Mouse (Mus musculus): ENCODE measurements around the gene Mpp5. TPM values are rescaled to one million over a fixed set of nuclear protein-coding genes. Genes with fewer than 3 reads are reported as not detected.

The Mpp5 gene
- polyA plus RNA-seq, 1 experiment from 2014 or later, result 15.0 TPM

DNA sequence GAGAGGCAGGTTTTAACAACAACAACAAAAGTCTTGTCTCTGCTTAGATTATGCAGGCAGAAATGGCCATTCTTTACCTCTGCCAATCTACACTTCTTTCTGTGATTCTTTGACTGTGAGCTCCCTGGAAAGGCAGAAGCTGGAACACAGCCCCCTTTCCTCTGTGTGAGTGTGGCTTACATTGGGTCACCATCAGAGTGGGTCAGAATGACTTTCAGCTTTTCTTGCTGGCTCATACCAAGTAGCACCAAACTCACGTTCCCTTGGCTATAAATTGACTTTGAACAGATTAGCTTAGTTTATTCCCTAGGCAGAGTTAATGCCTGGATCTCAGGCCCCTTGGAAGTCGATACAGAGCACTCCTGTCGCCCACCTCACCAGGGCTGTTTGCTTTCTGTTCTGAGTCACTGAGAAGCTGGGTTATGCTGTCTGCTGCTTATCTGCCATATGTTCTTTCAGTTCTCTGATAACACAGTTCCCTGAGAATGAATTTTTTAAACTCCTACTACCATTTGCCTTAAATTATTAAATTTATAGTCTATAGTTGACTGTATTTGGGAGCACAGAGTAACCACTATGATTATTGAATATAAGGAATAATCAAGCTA is 39.7 kb downstream of the Mpp5 start:
- no peak overlapping the region for H3K4me3 ChIP-seq (ENCODE audit: control insufficient read depth in 1 of 2, insufficient read depth in 1 of 2, low read depth in 1 of 2, low read length in 2 of 2)
- H3K9me3 ChIP-seq (ENCODE audit: control insufficient read depth, low read length), result no peaks in the 10 kb centered on the region; the same call in 1 of the 2 replicates
- no peaks in the 10 kb centered on the region for H3K36me3 ChIP-seq (ENCODE audit: control insufficient read depth, insufficient read depth, low read length)
- H3K4me2 ChIP-seq (ENCODE audit: low read length), result peak overlapping the region; percentile 53
- 6% methylated on average over 3 of the region's 3 CpGs for WGBS
- H3K9ac ChIP-seq (ENCODE audit: low read length), result peak overlapping the region; percentile 45; the same call in 1 of the 2 replicates
- no peak for ATAC-seq (ENCODE audit: insufficient number of reproducible peaks, insufficient read depth, low FRiP score, low read depth)
- H3K4me1 ChIP-seq (ENCODE audit: control insufficient read depth in 2 of 2, insufficient read depth in 2 of 2, low read length in 2 of 2), result peaks cover 4 to 14% of the 10 kb centered on the region in 2 experiments
- H3K27me3 ChIP-seq (ENCODE audit: control insufficient read depth, insufficient read depth, low read length), result no peaks in the 10 kb centered on the region
- peak overlapping the region in 1 of 2 experiments; percentile 45; a peak in 2 of 4 replicates for H3K27ac ChIP-seq (replicated peaks in 1 of 2; ENCODE audit: control insufficient read depth in 1 of 2, insufficient read depth in 1 of 2, low read depth in 2 of 2, low read length in 2 of 2)

DNA sequence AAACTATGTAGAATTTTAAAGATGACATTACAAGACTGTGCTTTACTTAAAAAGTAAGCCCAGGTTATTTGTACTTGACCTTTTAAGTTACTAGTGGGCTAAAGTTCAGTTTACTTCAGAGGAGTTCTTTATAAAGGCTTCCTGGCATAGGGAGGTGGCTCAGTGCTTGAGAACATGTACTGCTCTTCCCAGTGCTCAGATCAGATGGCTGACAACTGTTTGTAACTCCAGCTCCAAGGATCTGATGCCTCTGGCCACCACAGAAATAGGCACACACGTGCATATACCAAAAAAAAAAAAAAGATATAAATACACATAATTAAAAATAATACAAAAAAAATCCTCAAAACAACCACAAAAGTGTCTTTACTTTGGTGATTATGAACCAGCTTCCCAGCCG is 42.1 kb downstream of the Mpp5 start:
- Histone ChIP-seq H3K9me3 (ENCODE audit: control insufficient read depth, low read length) (no peaks in the 10 kb centered on the region), H3K27ac (replicated peaks in 1 of 2; ENCODE audit: control insufficient read depth in 1 of 2, insufficient read depth in 1 of 2, low read depth in 2 of 2, low read length in 2 of 2) (no peak overlapping the region), H3K4me3 (ENCODE audit: control insufficient read depth in 1 of 2, insufficient read depth in 1 of 2, low read depth in 1 of 2, low read length in 2 of 2) (no peak overlapping the region), H3K36me3 (ENCODE audit: control insufficient read depth, insufficient read depth, low read length) (no peaks in the 10 kb centered on the region), H3K4me2 (ENCODE audit: low read length) (no peak overlapping the region), H3K27me3 (ENCODE audit: control insufficient read depth, insufficient read depth, low read length) (no peaks in the 10 kb centered on the region), H3K9ac (ENCODE audit: low read length) (no peak overlapping the region), H3K4me1 (ENCODE audit: control insufficient read depth in 2 of 2, insufficient read depth in 2 of 2, low read length in 2 of 2) (peaks cover 4 to 16% of the 10 kb centered on the region in 2 experiments)
- 45% methylated on average over 2 of the region's 2 CpGs for WGBS
- ATAC-seq (ENCODE audit: insufficient number of reproducible peaks, insufficient read depth, low FRiP score, low read depth), result no peak

DNA sequence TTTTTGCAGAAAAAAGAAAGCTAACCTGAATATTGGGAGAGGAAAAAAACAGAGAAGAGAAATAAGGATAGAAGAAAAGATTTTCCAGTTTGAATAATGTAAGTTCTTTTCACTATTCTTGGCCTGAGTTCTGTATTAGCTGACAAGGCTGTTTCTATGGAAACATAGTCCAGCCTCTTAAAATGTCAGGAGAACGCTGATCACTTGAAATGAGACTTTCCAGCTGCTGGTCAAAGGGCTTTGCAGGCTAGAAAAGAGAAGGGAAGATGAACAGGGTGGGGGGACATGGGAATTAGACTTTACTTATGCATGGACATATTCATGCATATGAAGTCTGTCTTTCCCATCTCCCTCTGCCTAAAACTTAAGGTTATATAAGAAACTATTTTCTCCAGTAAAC is 45.5 kb downstream of the Mpp5 start:
- Histone ChIP-seq H3K4me1 (ENCODE audit: control insufficient read depth in 2 of 2, insufficient read depth in 2 of 2, low read length in 2 of 2) (peaks cover 0 to 5% of the 10 kb centered on the region in 2 experiments; a peak in 2 of 4 replicates), H3K27me3 (ENCODE audit: control insufficient read depth, insufficient read depth, low read length) (no peaks in the 10 kb centered on the region), H3K27ac (replicated peaks in 1 of 2; ENCODE audit: control insufficient read depth in 1 of 2, insufficient read depth in 1 of 2, low read depth in 2 of 2, low read length in 2 of 2) (no peak overlapping the region), H3K9ac (ENCODE audit: low read length) (no peak overlapping the region), H3K4me2 (ENCODE audit: low read length) (no peak overlapping the region), H3K9me3 (ENCODE audit: control insufficient read depth, low read length) (no peaks in the 10 kb centered on the region), H3K36me3 (ENCODE audit: control insufficient read depth, insufficient read depth, low read length) (peaks cover 21% of the 10 kb centered on the region), H3K4me3 (ENCODE audit: control insufficient read depth in 1 of 2, insufficient read depth in 1 of 2, low read depth in 1 of 2, low read length in 2 of 2) (no peak overlapping the region)
- ATAC-seq (ENCODE audit: insufficient number of reproducible peaks, insufficient read depth, low FRiP score, low read depth), result no peak
- WGBS, result 14% methylated on average over 1 of the region's 1 CpGs

DNA sequence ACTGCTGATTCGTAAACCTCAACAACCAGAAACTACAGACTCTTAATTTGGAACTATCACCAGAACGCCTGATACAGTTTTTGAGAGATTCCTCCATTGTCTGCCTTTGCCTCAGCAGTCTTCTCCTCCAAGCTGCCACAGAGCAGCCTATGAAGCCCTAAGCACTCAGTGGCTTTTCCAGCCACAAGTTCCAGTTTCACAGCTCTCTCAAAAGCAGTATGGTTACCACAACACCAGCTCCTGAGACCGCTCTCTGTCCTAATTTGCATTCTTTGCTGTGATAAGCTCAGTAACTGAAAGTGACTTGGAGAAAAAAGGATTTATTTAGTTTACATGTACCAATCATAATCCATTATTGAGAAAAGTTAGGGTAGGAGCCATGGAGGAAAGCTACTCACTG is 51.3 kb downstream of the Mpp5 start:
- ATAC-seq (ENCODE audit: insufficient number of reproducible peaks, insufficient read depth, low FRiP score, low read depth), result no peak
- WGBS, result 84% methylated on average over 3 of the region's 3 CpGs

DNA sequence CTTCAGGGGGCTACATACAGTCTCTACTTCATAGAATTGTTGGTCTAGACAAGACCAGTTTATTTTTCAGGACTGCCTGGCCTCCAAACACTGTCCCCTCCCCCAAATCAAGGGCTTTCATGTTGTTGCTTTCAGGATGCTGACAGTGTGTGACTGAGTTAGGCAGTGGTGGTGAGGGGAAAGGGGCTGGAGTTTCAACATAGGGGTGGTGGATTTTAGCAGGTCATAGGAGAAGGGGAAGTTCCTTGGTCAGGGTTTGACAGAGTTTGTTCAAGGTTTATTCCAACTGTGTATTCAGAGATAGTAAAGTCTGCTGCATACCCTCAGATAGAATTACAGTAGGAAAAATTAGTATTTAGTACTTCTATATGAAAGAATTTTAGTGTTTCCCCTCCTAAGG is 53.1 kb downstream of the Mpp5 start:
- Histone ChIP-seq H3K36me3 (ENCODE audit: control insufficient read depth, insufficient read depth, low read length) (peaks cover 27% of the 10 kb centered on the region), H3K27ac (replicated peaks in 1 of 2; ENCODE audit: control insufficient read depth in 1 of 2, insufficient read depth in 1 of 2, low read depth in 2 of 2, low read length in 2 of 2) (no peak overlapping the region), H3K9me3 (ENCODE audit: control insufficient read depth, low read length) (no peaks in the 10 kb centered on the region), H3K4me3 (ENCODE audit: control insufficient read depth in 1 of 2, insufficient read depth in 1 of 2, low read depth in 1 of 2, low read length in 2 of 2) (no peak overlapping the region), H3K4me1 (ENCODE audit: control insufficient read depth in 2 of 2, insufficient read depth in 2 of 2, low read length in 2 of 2) (peaks cover 0 to 3% of the 10 kb centered on the region in 2 experiments; a peak in 1 of 4 replicates), H3K27me3 (ENCODE audit: control insufficient read depth, insufficient read depth, low read length) (no peaks in the 10 kb centered on the region), H3K9ac (ENCODE audit: low read length) (no peak overlapping the region), H3K4me2 (ENCODE audit: low read length) (no peak overlapping the region)
- ATAC-seq (ENCODE audit: insufficient number of reproducible peaks, insufficient read depth, low FRiP score, low read depth), result no peak

More for the DNA sequence above, 51.3 kb downstream of the Mpp5 start:
- Histone ChIP-seq H3K4me1 (ENCODE audit: control insufficient read depth in 2 of 2, insufficient read depth in 2 of 2, low read length in 2 of 2) (peaks cover 0 to 3% of the 10 kb centered on the region in 2 experiments; a peak in 1 of 4 replicates), H3K27ac (replicated peaks in 1 of 2; ENCODE audit: control insufficient read depth in 1 of 2, insufficient read depth in 1 of 2, low read depth in 2 of 2, low read length in 2 of 2) (no peak overlapping the region), H3K27me3 (ENCODE audit: control insufficient read depth, insufficient read depth, low read length) (no peaks in the 10 kb centered on the region), H3K36me3 (ENCODE audit: control insufficient read depth, insufficient read depth, low read length) (peaks cover 27% of the 10 kb centered on the region), H3K4me3 (ENCODE audit: control insufficient read depth in 1 of 2, insufficient read depth in 1 of 2, low read depth in 1 of 2, low read length in 2 of 2) (no peak overlapping the region), H3K4me2 (ENCODE audit: low read length) (no peak overlapping the region), H3K9ac (ENCODE audit: low read length) (no peak overlapping the region), H3K9me3 (ENCODE audit: control insufficient read depth, low read length) (no peaks in the 10 kb centered on the region)

DNA sequence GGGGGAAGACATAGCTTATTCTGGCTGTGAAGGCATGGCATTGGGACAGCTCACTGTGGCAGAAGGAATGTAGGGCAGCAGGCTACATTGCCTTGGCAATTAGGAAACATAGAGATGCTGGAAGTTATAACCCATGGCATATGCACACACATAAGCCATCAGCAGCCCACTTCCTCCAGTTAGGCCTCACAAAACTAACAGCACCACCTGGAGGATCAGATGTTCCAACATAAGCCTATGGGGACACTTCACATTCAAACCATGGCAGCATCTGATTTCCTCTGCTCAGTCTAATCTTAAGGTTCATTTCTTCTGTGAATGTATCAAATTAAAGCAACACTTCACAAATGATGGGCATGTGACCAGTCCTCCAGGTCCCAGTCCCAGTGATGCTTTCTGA is 65.7 kb downstream of the Mpp5 start:
- no peak for ATAC-seq (ENCODE audit: insufficient number of reproducible peaks, insufficient read depth, low FRiP score, low read depth)
- no peaks in the 10 kb centered on the region for H3K9me3 ChIP-seq (ENCODE audit: control insufficient read depth, low read length)
- no peak overlapping the region for H3K9ac ChIP-seq (ENCODE audit: low read length)
- peaks cover 13% of the 10 kb centered on the region for H3K36me3 ChIP-seq (ENCODE audit: control insufficient read depth, insufficient read depth, low read length)
- no peaks in the 10 kb centered on the region for H3K27me3 ChIP-seq (ENCODE audit: control insufficient read depth, insufficient read depth, low read length)
- no peak overlapping the region for H3K27ac ChIP-seq (replicated peaks in 1 of 2; ENCODE audit: control insufficient read depth in 1 of 2, insufficient read depth in 1 of 2, low read depth in 2 of 2, low read length in 2 of 2)
- peaks cover 0 to 3% of the 10 kb centered on the region in 2 experiments; a peak in 2 of 4 replicates for H3K4me1 ChIP-seq (ENCODE audit: control insufficient read depth in 2 of 2, insufficient read depth in 2 of 2, low read length in 2 of 2)
- H3K4me2 ChIP-seq (ENCODE audit: low read length), result no peak overlapping the region
- no peak overlapping the region for H3K4me3 ChIP-seq (ENCODE audit: control insufficient read depth in 1 of 2, insufficient read depth in 1 of 2, low read depth in 1 of 2, low read length in 2 of 2)

DNA sequence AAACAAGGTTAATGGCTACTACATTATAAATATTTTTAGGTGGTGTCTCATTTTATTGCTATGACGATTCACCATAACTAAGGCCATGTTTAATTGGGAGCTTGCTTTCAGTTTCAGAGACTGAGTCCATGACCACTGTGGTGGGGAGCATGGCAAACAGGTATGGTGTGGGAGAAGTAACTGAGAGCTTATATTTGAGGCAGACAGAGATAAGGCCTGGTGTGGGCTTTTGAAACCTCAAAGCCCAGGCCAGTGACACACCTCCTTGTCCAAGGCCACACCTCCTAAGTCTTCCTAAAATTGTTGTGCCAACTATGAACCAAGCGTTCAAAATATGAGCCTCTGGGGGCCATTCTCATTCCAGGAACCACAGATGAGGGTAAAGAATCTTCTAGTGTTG is 85.8 kb downstream of the Mpp5 start:
- Histone ChIP-seq H3K4me3 (ENCODE audit: control insufficient read depth in 1 of 2, insufficient read depth in 1 of 2, low read depth in 1 of 2, low read length in 2 of 2) (no peak overlapping the region), H3K27ac (replicated peaks in 1 of 2; ENCODE audit: control insufficient read depth in 1 of 2, insufficient read depth in 1 of 2, low read depth in 2 of 2, low read length in 2 of 2) (no peak overlapping the region), H3K27me3 (ENCODE audit: control insufficient read depth, insufficient read depth, low read length) (no peaks in the 10 kb centered on the region), H3K36me3 (ENCODE audit: control insufficient read depth, insufficient read depth, low read length) (peaks cover 77% of the 10 kb centered on the region), H3K9ac (ENCODE audit: low read length) (no peak overlapping the region), H3K4me2 (ENCODE audit: low read length) (no peak overlapping the region), H3K9me3 (ENCODE audit: control insufficient read depth, low read length) (no peaks in the 10 kb centered on the region), H3K4me1 (ENCODE audit: control insufficient read depth in 2 of 2, insufficient read depth in 2 of 2, low read length in 2 of 2) (no peaks in the 10 kb centered on the region)
- no peak for ATAC-seq (ENCODE audit: insufficient number of reproducible peaks, insufficient read depth, low FRiP score, low read depth)
- WGBS, result 83% methylated on average over 2 of the region's 2 CpGs

DNA sequence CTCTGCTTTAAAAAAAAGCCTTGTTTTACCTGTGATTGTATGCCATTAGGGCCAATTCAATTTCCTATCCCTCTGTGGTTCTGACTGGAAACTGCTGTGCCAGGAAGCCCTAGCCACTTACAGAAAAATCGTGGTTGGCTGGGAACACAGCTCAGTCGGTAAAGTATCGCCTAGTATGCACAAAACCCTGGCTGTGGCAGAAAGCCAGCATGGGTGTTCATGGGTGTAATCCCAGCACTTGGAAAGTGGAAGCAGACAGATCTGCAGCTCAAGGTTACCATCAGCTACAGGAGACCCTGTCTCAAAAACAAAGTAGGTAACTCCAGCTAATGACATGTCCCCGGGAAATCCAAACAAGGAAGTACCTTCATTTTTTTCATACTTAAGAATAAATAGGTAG is 91.2 kb downstream of the Mpp5 start:
- 75% methylated on average over 4 of the region's 4 CpGs for WGBS
- H3K36me3 ChIP-seq (ENCODE audit: control insufficient read depth, insufficient read depth, low read length), result peaks cover 91% of the 10 kb centered on the region

More for the DNA sequence above, 91.2 kb downstream of the Mpp5 start:
- ATAC-seq (ENCODE audit: insufficient number of reproducible peaks, insufficient read depth, low FRiP score, low read depth), result no peak
- Histone ChIP-seq H3K27ac (replicated peaks in 1 of 2; ENCODE audit: control insufficient read depth in 1 of 2, insufficient read depth in 1 of 2, low read depth in 2 of 2, low read length in 2 of 2) (no peak overlapping the region), H3K4me3 (ENCODE audit: control insufficient read depth in 1 of 2, insufficient read depth in 1 of 2, low read depth in 1 of 2, low read length in 2 of 2) (no peak overlapping the region), H3K9me3 (ENCODE audit: control insufficient read depth, low read length) (no peaks in the 10 kb centered on the region), H3K4me2 (ENCODE audit: low read length) (no peak overlapping the region), H3K4me1 (ENCODE audit: control insufficient read depth in 2 of 2, insufficient read depth in 2 of 2, low read length in 2 of 2) (no peaks in the 10 kb centered on the region), H3K27me3 (ENCODE audit: control insufficient read depth, insufficient read depth, low read length) (no peaks in the 10 kb centered on the region), H3K9ac (ENCODE audit: low read length) (no peak overlapping the region)

All from heart, embryonic 14.5 days (tissue).